Mouse (Mus musculus): ENCODE measurements around the gene Scnm1. TPM values are rescaled to one million over a fixed set of nuclear protein-coding genes. Genes with fewer than 3 reads are reported as not detected.

Gene Scnm1
- polyA plus RNA-seq, 1 experiment from 2014 or later: 77.4 TPM

GRCm38 (mm10) chr3:95172526-95173255, 38.9 kb upstream of the Scnm1 start:
- 10% methylated on average over 80 of the region's 84 CpGs for WGBS
- H3K4me3 ChIP-seq (ENCODE audit: low read depth, low read length): peak overlapping the region; percentile 22; the same call in 1 of the 2 replicates
- H3K27ac ChIP-seq (ENCODE audit: low read depth, low read length): no peak overlapping the region
- no peaks in the 10 kb centered on the region for H3K9me3 ChIP-seq (ENCODE audit: control insufficient read depth, low read length)
- no peak overlapping the region for H3K9ac ChIP-seq (ENCODE audit: low read length)
- peak; percentile 64 for DNase-seq (ENCODE audit: low spot score)
- peaks cover 34% of the 10 kb centered on the region for H3K27me3 ChIP-seq (ENCODE audit: control insufficient read depth, insufficient read depth, low read length)
- H3K4me1 ChIP-seq (replicated peaks; ENCODE audit: control insufficient read depth, insufficient read depth, low read length): peaks cover 7% of the 10 kb centered on the region
- peaks cover 3% of the 10 kb centered on the region; the same call in 1 of the 2 replicates for H3K36me3 ChIP-seq (ENCODE audit: control insufficient read depth, insufficient read depth, low read length)
- 0 out of 2 replicates have a peak, but pooled peaks have one; percentile 41 for ATAC-seq (replicated peaks; ENCODE audit: low FRiP score)
- H3K4me2 ChIP-seq (ENCODE audit: low read depth, low read length, severe bottlenecking): 0 out of 2 replicates have a peak overlapping the region, but pooled peaks have one; percentile 11

- H3K4me2 ChIP-seq (ENCODE audit: low read depth, low read length, severe bottlenecking): no peak overlapping the region
- peaks cover 34% of the 10 kb centered on the region for H3K27me3 ChIP-seq (ENCODE audit: control insufficient read depth, insufficient read depth, low read length)
- peaks cover 7% of the 10 kb centered on the region for H3K4me1 ChIP-seq (replicated peaks; ENCODE audit: control insufficient read depth, insufficient read depth, low read length)
- WGBS: 83% methylated on average over 6 of the region's 6 CpGs
- H3K27ac ChIP-seq (ENCODE audit: low read depth, low read length): no peak overlapping the region
- DNase-seq (ENCODE audit: low spot score) (no peak), ATAC-seq (replicated peaks; ENCODE audit: low FRiP score) (no peak)
- H3K36me3 ChIP-seq (ENCODE audit: control insufficient read depth, insufficient read depth, low read length): peaks cover 3% of the 10 kb centered on the region; the same call in 1 of the 2 replicates
- H3K4me3 ChIP-seq (ENCODE audit: low read depth, low read length): no peak overlapping the region
- H3K9ac ChIP-seq (ENCODE audit: low read length): no peak overlapping the region
- no peaks in the 10 kb centered on the region for H3K9me3 ChIP-seq (ENCODE audit: control insufficient read depth, low read length)
These were observed 37.3 kb upstream of the Scnm1 start for GRCm38 (mm10) chr3:95171105-95171504.

GRCm38 (mm10) chr3:95169996-95170395, 36.2 kb upstream of the Scnm1 start:
- Histone ChIP-seq H3K9me3 (ENCODE audit: control insufficient read depth, low read length) (no peaks in the 10 kb centered on the region), H3K4me2 (ENCODE audit: low read depth, low read length, severe bottlenecking) (no peak overlapping the region), H3K9ac (ENCODE audit: low read length) (no peak overlapping the region), H3K4me3 (ENCODE audit: low read depth, low read length) (no peak overlapping the region), H3K27ac (ENCODE audit: low read depth, low read length) (no peak overlapping the region), H3K4me1 (replicated peaks; ENCODE audit: control insufficient read depth, insufficient read depth, low read length) (peaks cover 7% of the 10 kb centered on the region), H3K27me3 (ENCODE audit: control insufficient read depth, insufficient read depth, low read length) (peaks cover 34% of the 10 kb centered on the region), H3K36me3 (ENCODE audit: control insufficient read depth, insufficient read depth, low read length) (peaks cover 3% of the 10 kb centered on the region; the same call in 1 of the 2 replicates)
- ATAC-seq (replicated peaks; ENCODE audit: low FRiP score) (no peak), DNase-seq (ENCODE audit: low spot score) (no peak)
- WGBS: 87% methylated on average over 10 of the region's 10 CpGs

- no peak overlapping the region for H3K9ac ChIP-seq (ENCODE audit: low read length)
- 85% methylated on average over 5 of the region's 5 CpGs for WGBS
- H3K4me2 ChIP-seq (ENCODE audit: low read depth, low read length, severe bottlenecking): no peak overlapping the region
- ATAC-seq (replicated peaks; ENCODE audit: low FRiP score) (no peak), DNase-seq (ENCODE audit: low spot score) (no peak)
- H3K4me1 ChIP-seq (replicated peaks; ENCODE audit: control insufficient read depth, insufficient read depth, low read length): peaks cover 5% of the 10 kb centered on the region
- H3K9me3 ChIP-seq (ENCODE audit: control insufficient read depth, low read length): no peaks in the 10 kb centered on the region
- H3K27me3 ChIP-seq (ENCODE audit: control insufficient read depth, insufficient read depth, low read length): peaks cover 3% of the 10 kb centered on the region; the same call in 1 of the 2 replicates
- no peaks in the 10 kb centered on the region for H3K36me3 ChIP-seq (ENCODE audit: control insufficient read depth, insufficient read depth, low read length)
- no peak overlapping the region for H3K27ac ChIP-seq (ENCODE audit: low read depth, low read length)
- H3K4me3 ChIP-seq (ENCODE audit: low read depth, low read length): no peak overlapping the region
These were observed 31.0 kb upstream of the Scnm1 start for GRCm38 (mm10) chr3:95164840-95165239.

GRCm38 (mm10) chr3:95164256-95164550, 30.4 kb upstream of the Scnm1 start:
- ATAC-seq (replicated peaks; ENCODE audit: low FRiP score): no peak

GRCm38 (mm10) chr3:95163419-95164255, 29.8 kb upstream of the Scnm1 start:
- Histone ChIP-seq H3K4me2 (ENCODE audit: low read depth, low read length, severe bottlenecking) (no peak overlapping the region), H3K36me3 (ENCODE audit: control insufficient read depth, insufficient read depth, low read length) (no peaks in the 10 kb centered on the region), H3K27me3 (ENCODE audit: control insufficient read depth, insufficient read depth, low read length) (peaks cover 7% of the 10 kb centered on the region; the same call in 1 of the 2 replicates), H3K27ac (ENCODE audit: low read depth, low read length) (no peak overlapping the region), H3K9me3 (ENCODE audit: control insufficient read depth, low read length) (no peaks in the 10 kb centered on the region), H3K9ac (ENCODE audit: low read length) (no peak overlapping the region), H3K4me3 (ENCODE audit: low read depth, low read length) (no peak overlapping the region), H3K4me1 (replicated peaks; ENCODE audit: control insufficient read depth, insufficient read depth, low read length) (peaks cover 10% of the 10 kb centered on the region)
- 70% methylated on average over 11 of the region's 11 CpGs for WGBS
- no peak for ATAC-seq (replicated peaks; ENCODE audit: low FRiP score)
- DNase-seq (ENCODE audit: low spot score): no peak

More at GRCm38 (mm10) chr3:95164256-95164550, 30.4 kb upstream of the Scnm1 start:
- WGBS: 59% methylated on average over 5 of the region's 5 CpGs
- Histone ChIP-seq H3K9ac (ENCODE audit: low read length) (no peak overlapping the region), H3K27me3 (ENCODE audit: control insufficient read depth, insufficient read depth, low read length) (peaks cover 5% of the 10 kb centered on the region; the same call in 1 of the 2 replicates), H3K4me3 (ENCODE audit: low read depth, low read length) (no peak overlapping the region), H3K9me3 (ENCODE audit: control insufficient read depth, low read length) (no peaks in the 10 kb centered on the region), H3K27ac (ENCODE audit: low read depth, low read length) (no peak overlapping the region), H3K4me1 (replicated peaks; ENCODE audit: control insufficient read depth, insufficient read depth, low read length) (peaks cover 10% of the 10 kb centered on the region), H3K4me2 (ENCODE audit: low read depth, low read length, severe bottlenecking) (no peak overlapping the region), H3K36me3 (ENCODE audit: control insufficient read depth, insufficient read depth, low read length) (no peaks in the 10 kb centered on the region)
- DNase-seq (ENCODE audit: low spot score): no peak

- Histone ChIP-seq H3K36me3 (ENCODE audit: control insufficient read depth, insufficient read depth, low read length) (no peaks in the 10 kb centered on the region), H3K27ac (ENCODE audit: low read depth, low read length) (no peak overlapping the region), H3K9me3 (ENCODE audit: control insufficient read depth, low read length) (no peaks in the 10 kb centered on the region), H3K4me1 (replicated peaks; ENCODE audit: control insufficient read depth, insufficient read depth, low read length) (peaks cover 10% of the 10 kb centered on the region), H3K27me3 (ENCODE audit: control insufficient read depth, insufficient read depth, low read length) (peaks cover 7% of the 10 kb centered on the region; the same call in 1 of the 2 replicates), H3K4me2 (ENCODE audit: low read depth, low read length, severe bottlenecking) (peak overlapping the region; percentile 89), H3K4me3 (ENCODE audit: low read depth, low read length) (peak overlapping the region; percentile 73), H3K9ac (ENCODE audit: low read length) (peak overlapping the region; percentile 9; the same call in 1 of the 2 replicates)
- ATAC-seq (replicated peaks; ENCODE audit: low FRiP score) (no peak), DNase-seq (ENCODE audit: low spot score) (no peak)
- WGBS: 42% methylated on average over 2 of the region's 2 CpGs
These were observed 28.5 kb upstream of the Scnm1 start for GRCm38 (mm10) chr3:95162345-95162628.

- Histone ChIP-seq H3K4me1 (replicated peaks; ENCODE audit: control insufficient read depth, insufficient read depth, low read length) (peaks cover 10% of the 10 kb centered on the region), H3K9me3 (ENCODE audit: control insufficient read depth, low read length) (no peaks in the 10 kb centered on the region), H3K27ac (ENCODE audit: low read depth, low read length) (0 out of 2 replicates have a peak overlapping the region, but pooled peaks have one; percentile 8), H3K4me2 (ENCODE audit: low read depth, low read length, severe bottlenecking) (peak overlapping the region; percentile 89), H3K9ac (ENCODE audit: low read length) (peak overlapping the region; percentile 84), H3K4me3 (ENCODE audit: low read depth, low read length) (peak overlapping the region; percentile 73), H3K36me3 (ENCODE audit: control insufficient read depth, insufficient read depth, low read length) (no peaks in the 10 kb centered on the region), H3K27me3 (ENCODE audit: control insufficient read depth, insufficient read depth, low read length) (peaks cover 7% of the 10 kb centered on the region; the same call in 1 of the 2 replicates)
- ATAC-seq (replicated peaks; ENCODE audit: low FRiP score) (0 out of 2 replicates have a peak, but pooled peaks have one; percentile 22), DNase-seq (ENCODE audit: low spot score) (no peak)
- 7% methylated on average over 9 of the region's 9 CpGs for WGBS
These were observed 28.0 kb upstream of the Scnm1 start for GRCm38 (mm10) chr3:95161618-95162344.

Measured in forebrain, embryonic 11.5 days (tissue).